Mouse (Mus musculus): Measurements from ENCODE around the gene Zfp706.
A peak's percentile ranks its signal among the peaks of the same experiment; 100 is the strongest.

Gene Zfp706

GRCm38 (mm10) chr15:37007233-37007958 lies at the start of gene Zfp706:
Gene Zfp706 (minus strand): TSS chr15:37007773.
- peak; percentile 99 for DNase-seq (ENCODE audit: low spot score in 2 of 2)

- DNase-seq (ENCODE audit: low spot score in 2 of 2): peak; percentile 29 to 38
These were observed 47.0 kb upstream of the Zfp706 start for GRCm38 (mm10) chr15:37054582-37054981.

- DNase-seq (ENCODE audit: low spot score in 2 of 2): peak; percentile 77 to 92
These were observed 45.7 kb upstream of the Zfp706 start for GRCm38 (mm10) chr15:37053085-37053762.

GRCm38 (mm10) chr15:37047403-37047802 lies 39.8 kb upstream of the Zfp706 start:
- DNase-seq (ENCODE audit: low spot score in 2 of 2): no peak

GRCm38 (mm10) chr15:37046586-37046985 lies 39.0 kb upstream of the Zfp706 start:
- DNase-seq (ENCODE audit: low spot score in 2 of 2): no peak

GRCm38 (mm10) chr15:37046131-37046530 lies 38.6 kb upstream of the Zfp706 start:
- DNase-seq (ENCODE audit: low spot score in 2 of 2): no peak

GRCm38 (mm10) chr15:37045456-37045855 lies 37.9 kb upstream of the Zfp706 start:
- peak; percentile 65 to 75 for DNase-seq (ENCODE audit: low spot score in 2 of 2)

GRCm38 (mm10) chr15:37042559-37042958 lies 35.0 kb upstream of the Zfp706 start:
- DNase-seq (ENCODE audit: low spot score in 2 of 2): peak; percentile 69 to 82

GRCm38 (mm10) chr15:37041214-37041613 lies 33.6 kb upstream of the Zfp706 start:
- peak; percentile 74 to 78 for DNase-seq (ENCODE audit: low spot score in 2 of 2)

- no peak for DNase-seq (ENCODE audit: low spot score in 2 of 2)
These were observed 31.1 kb upstream of the Zfp706 start for GRCm38 (mm10) chr15:37038666-37039065.

GRCm38 (mm10) chr15:37037704-37038103 lies 30.1 kb upstream of the Zfp706 start:
- no peak for DNase-seq (ENCODE audit: low spot score in 2 of 2)

GRCm38 (mm10) chr15:37036481-37037156 lies 29.0 kb upstream of the Zfp706 start:
- DNase-seq (ENCODE audit: low spot score in 2 of 2): peak; percentile 54 to 78

GRCm38 (mm10) chr15:37034155-37034554 lies 26.6 kb upstream of the Zfp706 start:
- DNase-seq (ENCODE audit: low spot score in 2 of 2): no peak

GRCm38 (mm10) chr15:37033431-37033830 lies 25.9 kb upstream of the Zfp706 start:
- no peak for DNase-seq (ENCODE audit: low spot score in 2 of 2)

- peak; percentile 74 to 84 for DNase-seq (ENCODE audit: low spot score in 2 of 2)
These were observed 24.0 kb upstream of the Zfp706 start for GRCm38 (mm10) chr15:37031334-37032150.

- no peak for DNase-seq (ENCODE audit: low spot score in 2 of 2)
These were observed 23.4 kb upstream of the Zfp706 start for GRCm38 (mm10) chr15:37030929-37031328.

- DNase-seq (ENCODE audit: low spot score in 2 of 2): no peak
These were observed 20.4 kb upstream of the Zfp706 start for GRCm38 (mm10) chr15:37027956-37028355.

GRCm38 (mm10) chr15:37026458-37026857 lies 18.9 kb upstream of the Zfp706 start:
- DNase-seq (ENCODE audit: low spot score in 2 of 2): no peak

GRCm38 (mm10) chr15:37020581-37021245 lies 13.1 kb upstream of the Zfp706 start:
- DNase-seq (ENCODE audit: low spot score in 2 of 2): no peak

GRCm38 (mm10) chr15:37019434-37019833 lies 11.9 kb upstream of the Zfp706 start:
- DNase-seq (ENCODE audit: low spot score in 2 of 2): no peak

- no peak for DNase-seq (ENCODE audit: low spot score in 2 of 2)
These were observed 4.3 kb upstream of the Zfp706 start for GRCm38 (mm10) chr15:37011897-37012296.

Measured in right cerebral cortex, postnatal 10 days (tissue).